Mouse (Mus musculus): ENCODE measurements at regions not wholly inside any gene's neighbourhood (a gene's known extent, or its start where the extent isn't known, plus 50 kb on each side); places are given as distances from the start of the nearest gene placed in this dataset.

DNA sequence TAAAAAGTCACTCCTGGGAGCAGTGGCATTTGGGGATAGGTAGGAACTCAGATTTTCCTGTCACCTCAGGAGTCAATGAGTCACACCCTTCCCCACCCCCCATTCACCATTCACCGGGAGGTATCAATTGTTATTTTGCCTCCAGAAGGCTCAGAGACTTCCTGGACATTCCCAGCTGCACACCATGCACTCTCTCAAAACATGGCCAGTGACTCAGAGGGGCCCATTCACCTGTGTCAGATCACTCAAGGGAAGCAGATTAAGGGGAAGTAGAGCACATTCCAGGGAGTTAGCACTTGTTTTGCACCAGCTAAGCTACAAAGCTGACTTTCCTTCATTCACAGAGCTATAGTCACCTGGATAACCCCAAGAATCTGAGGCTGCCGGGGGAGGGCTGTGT is 395.2 kb downstream of the Tns3 start:
- no peak overlapping the region for H3K4me3 ChIP-seq (ENCODE audit: control insufficient read depth in 1 of 2, insufficient read depth in 1 of 2, low read depth in 2 of 2, low read length in 2 of 2)
- no peaks in the 10 kb centered on the region for H3K27me3 ChIP-seq (ENCODE audit: control insufficient read depth in 1 of 2, insufficient read depth in 2 of 2, low read length in 2 of 2)
- no peaks in the 10 kb centered on the region for H3K4me1 ChIP-seq (ENCODE audit: control insufficient read depth in 1 of 2, insufficient read depth in 2 of 2, low read length in 2 of 2)
- H3K9me3 ChIP-seq (replicated peaks; ENCODE audit: insufficient read depth, low read length), result no peaks in the 10 kb centered on the region
- no peak for TF ChIP-seq MYC (IDR thresholded peaks at IDR 0.05; ENCODE audit: low read depth, low read length)
- no peak for TF ChIP-seq MYB (IDR thresholded peaks at IDR 0.05; ENCODE audit: low read depth, low read length)
- no peak for TF ChIP-seq MAX (IDR thresholded peaks at IDR 0.05; ENCODE audit: low read length)
- TF ChIP-seq RCOR1 (IDR thresholded peaks at IDR 0.05; ENCODE audit: low read depth, low read length), result no peak
- no peak for TF ChIP-seq NELFE (IDR thresholded peaks at IDR 0.05; ENCODE audit: low read depth, low read length)
- TF ChIP-seq NRF1 (IDR thresholded peaks at IDR 0.05; ENCODE audit: insufficient read depth, low read depth, low read length, poor library complexity, severe bottlenecking), result no peak
- TF ChIP-seq E2F4 (IDR thresholded peaks at IDR 0.05; ENCODE audit: borderline replicate concordance, low read depth, low read length), result no peak
- TF ChIP-seq GABPA (IDR thresholded peaks at IDR 0.05; ENCODE audit: low read depth, low read length), result no peak
- no peak for TF ChIP-seq USF2 (IDR thresholded peaks at IDR 0.05; ENCODE audit: borderline replicate concordance in 1 of 2, insufficient read depth in 1 of 2, low read depth in 1 of 2, low read length in 2 of 2)
- no peak for TF ChIP-seq ZNF384 (IDR thresholded peaks at IDR 0.05; ENCODE audit: low read depth, low read length)
- TF ChIP-seq TBP (IDR thresholded peaks at IDR 0.05; ENCODE audit: low read depth, low read length), result no peak
- TF ChIP-seq USF1 (IDR thresholded peaks at IDR 0.05; ENCODE audit: low read depth, low read length), result no peak
- TF ChIP-seq JUND (IDR thresholded peaks at IDR 0.05; ENCODE audit: low read depth, low read length), result no peak
- no peak for TF ChIP-seq ELF1 (IDR thresholded peaks at IDR 0.05; ENCODE audit: low read depth, low read length)
- TF ChIP-seq CHD2 (IDR thresholded peaks at IDR 0.05; ENCODE audit: low read length), result no peak
- TF ChIP-seq TAL1 (IDR thresholded peaks at IDR 0.05; ENCODE audit: low read length), result no peak
- no peak for TF ChIP-seq BHLHE40 (IDR thresholded peaks at IDR 0.05; ENCODE audit: borderline replicate concordance, low read depth, low read length)
- no peak for TF ChIP-seq POLR2AphosphoS2 (IDR thresholded peaks at IDR 0.05; ENCODE audit: low read length)
- no peak overlapping the region for H3K27ac ChIP-seq (ENCODE audit: control insufficient read depth, low read depth, low read length)
- H3K36me3 ChIP-seq (ENCODE audit: control insufficient read depth in 1 of 2, insufficient read depth in 2 of 2, low read length in 2 of 2), result no peaks in the 10 kb centered on the region
- DNase-seq (ENCODE audit: low read depth, low spot score), result no peak
- no peak overlapping the region for H3K9ac ChIP-seq (ENCODE audit: control insufficient read depth, low read depth, low read length, poor library complexity, severe bottlenecking)
- no peaks in the 10 kb centered on the region for H3K79me2 ChIP-seq (ENCODE audit: control insufficient read depth, insufficient read depth, low read length, poor library complexity)

DNA sequence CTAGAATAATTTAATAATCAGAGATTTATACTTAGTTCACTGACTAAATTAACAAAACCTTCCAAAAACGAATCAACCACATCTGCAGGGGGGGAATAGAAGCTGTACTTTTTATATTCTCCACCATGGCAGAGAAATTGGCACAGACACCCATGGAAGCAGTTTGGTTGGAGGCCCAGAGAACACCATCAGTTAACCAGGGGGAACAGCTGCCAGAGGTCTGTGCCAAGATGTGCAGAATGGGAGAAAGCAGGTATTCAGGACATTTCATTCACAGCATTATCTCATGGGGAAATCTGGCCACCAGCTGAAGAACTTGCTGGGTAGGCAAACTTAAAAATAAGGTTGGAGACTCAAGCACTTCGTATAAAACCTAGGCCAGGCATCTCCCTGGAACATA is 410.3 kb downstream of the Tns3 start:
- TF ChIP-seq GATA1 (IDR thresholded peaks at IDR 0.05; ENCODE audit: low read depth, low read length) (no peak), MAX (IDR thresholded peaks at IDR 0.05; ENCODE audit: low read length) (no peak), NELFE (IDR thresholded peaks at IDR 0.05; ENCODE audit: low read depth, low read length) (no peak), EP300 (IDR thresholded peaks at IDR 0.05; ENCODE audit: low read depth in 1 of 2, low read length in 2 of 2) (no peak), POLR2A (IDR thresholded peaks at IDR 0.05; ENCODE audit: control insufficient read depth in 1 of 2, insufficient read depth in 1 of 2, low read depth in 1 of 2, low read length in 2 of 2, poor library complexity in 1 of 2) (no peak), RAD21 (IDR thresholded peaks at IDR 0.05; ENCODE audit: low read depth, low read length) (no peak), MXI1 (IDR thresholded peaks at IDR 0.05; ENCODE audit: low read depth, low read length) (no peak), BHLHE40 (IDR thresholded peaks at IDR 0.05; ENCODE audit: borderline replicate concordance, low read depth, low read length) (no peak), MYC (IDR thresholded peaks at IDR 0.05; ENCODE audit: low read depth, low read length) (no peak), POLR2AphosphoS5 (IDR thresholded peaks at IDR 0.05; ENCODE audit: borderline replicate concordance, low read depth, low read length) (no peak), TCF12 (IDR thresholded peaks at IDR 0.05; ENCODE audit: low read depth, low read length) (no peak), POLR2AphosphoS2 (IDR thresholded peaks at IDR 0.05; ENCODE audit: low read length) (no peak), HCFC1 (IDR thresholded peaks at IDR 0.05; ENCODE audit: low read depth, low read length) (no peak), ETS1 (IDR thresholded peaks at IDR 0.05; ENCODE audit: low read depth, low read length) (no peak), E2F4 (IDR thresholded peaks at IDR 0.05; ENCODE audit: borderline replicate concordance, low read depth, low read length) (no peak), SMC3 (IDR thresholded peaks at IDR 0.05; ENCODE audit: low read depth, low read length) (no peak)

More for the DNA sequence above, 410.3 kb downstream of the Tns3 start:
- H3K27me3 ChIP-seq (ENCODE audit: control insufficient read depth in 1 of 2, insufficient read depth in 2 of 2, low read length in 2 of 2), result no peaks in the 10 kb centered on the region
- H3K9ac ChIP-seq (ENCODE audit: control insufficient read depth, low read depth, low read length, poor library complexity, severe bottlenecking), result no peak overlapping the region
- H3K9me3 ChIP-seq (replicated peaks; ENCODE audit: insufficient read depth, low read length), result no peaks in the 10 kb centered on the region
- no peak for DNase-seq (ENCODE audit: low read depth, low spot score)
- no peak overlapping the region for H3K4me3 ChIP-seq (ENCODE audit: control insufficient read depth in 1 of 2, insufficient read depth in 1 of 2, low read depth in 2 of 2, low read length in 2 of 2)
- no peak overlapping the region for H3K27ac ChIP-seq (ENCODE audit: control insufficient read depth, low read depth, low read length)
- no peaks in the 10 kb centered on the region for H3K4me1 ChIP-seq (ENCODE audit: control insufficient read depth in 1 of 2, insufficient read depth in 2 of 2, low read length in 2 of 2)
- H3K36me3 ChIP-seq (ENCODE audit: control insufficient read depth in 1 of 2, insufficient read depth in 2 of 2, low read length in 2 of 2), result no peaks in the 10 kb centered on the region
- H3K79me2 ChIP-seq (ENCODE audit: control insufficient read depth, insufficient read depth, low read length, poor library complexity), result no peaks in the 10 kb centered on the region

Data from MEL (cell line).